Mouse (Mus musculus): ENCODE results near the gene Plch2.

GRCm38 (mm10) chr4:155012788-155013187 is 43.8 kb downstream of the Plch2 start:
- TF ChIP-seq CTCF (IDR thresholded peaks at IDR 0.05; ENCODE audit: borderline replicate concordance, insufficient read depth, low read depth, low read length) (peak; percentile 93), POLR2A (IDR thresholded peaks at IDR 0.05; ENCODE audit: borderline replicate concordance, insufficient read depth, low read length) (no peak)
